Mouse (Mus musculus) cerebellum, adult 2 months (tissue): ENCODE measurements around the gene Zfp799.

Experiments used
- CTCF ChIP-seq: fragments of 200-500 bp; IDR thresholded peaks from 2 replicates; pipeline ENCODE4 v1.5.1; 2011; ENCODE audit warnings: low read depth, mild to moderate bottlenecking, control low read depth, low read length, moderate library complexity, borderline replicate concordance; ENCODE audit not compliant: insufficient read depth
- POLR2A ChIP-seq: fragments of 200-500 bp; IDR thresholded peaks from 2 replicates; pipeline ENCODE4 v1.6.1; 2011; ENCODE audit warnings: low read length, control low read depth, borderline replicate concordance; ENCODE audit not compliant: insufficient read depth

DNA sequence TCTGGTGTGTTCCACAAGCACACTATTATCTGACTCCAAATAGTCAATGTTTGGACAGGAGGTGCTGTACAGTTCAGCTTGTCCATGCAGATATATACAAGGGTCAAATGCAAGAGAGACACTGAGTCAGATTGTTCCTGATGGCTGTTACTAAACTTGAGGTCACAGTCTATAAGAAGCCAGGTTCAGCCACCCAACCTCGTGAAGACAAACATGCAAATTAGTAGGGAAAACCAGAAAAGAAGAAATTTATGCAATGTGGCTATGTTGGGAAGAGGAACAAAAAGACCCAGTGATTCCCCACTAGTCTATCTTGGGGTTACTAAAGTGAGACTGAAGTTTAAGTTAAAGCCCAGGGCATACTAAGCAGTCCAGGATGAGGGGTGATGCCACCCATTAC, 19.4 kb downstream of the Zfp799 start:
- TF ChIP-seq POLR2A (no peak), CTCF (no peak)
